Mouse (Mus musculus): ENCODE results near the gene Klhl18.
"Not testable (repeated sequence)": the region's sequence is repeated elsewhere in the genome, so short reads cannot be mapped to it uniquely, and the experiment has no call there.

Gene Klhl18

GRCm38 (mm10) chr9:110410908-110411887, 65.3 kb downstream of the Klhl18 start:
- no peaks in the 10 kb centered on the region for H3K9me3 ChIP-seq (ENCODE audit: low read length)
- no peaks in the 10 kb centered on the region for H3K27me3 ChIP-seq (ENCODE audit: insufficient read depth, low read length)
- H3K4me1 ChIP-seq (replicated peaks; ENCODE audit: low read depth, low read length): peaks cover 28% of the 10 kb centered on the region
- H3K4me3 ChIP-seq (replicated peaks; ENCODE audit: low read length): no peak overlapping the region
- no peaks in the 10 kb centered on the region for H3K36me3 ChIP-seq (ENCODE audit: insufficient read depth, low read length)
- no peak for TF ChIP-seq NANOG (IDR thresholded peaks at IDR 0.05; ENCODE audit: borderline replicate concordance, low read length)
- TF ChIP-seq POU5F1 (IDR thresholded peaks at IDR 0.05; ENCODE audit: borderline replicate concordance, low read length): no peak
- TF ChIP-seq CTCF (conservative IDR thresholded peaks at IDR 0.05; ENCODE audit: low read length): peak; percentile 70

DNA sequence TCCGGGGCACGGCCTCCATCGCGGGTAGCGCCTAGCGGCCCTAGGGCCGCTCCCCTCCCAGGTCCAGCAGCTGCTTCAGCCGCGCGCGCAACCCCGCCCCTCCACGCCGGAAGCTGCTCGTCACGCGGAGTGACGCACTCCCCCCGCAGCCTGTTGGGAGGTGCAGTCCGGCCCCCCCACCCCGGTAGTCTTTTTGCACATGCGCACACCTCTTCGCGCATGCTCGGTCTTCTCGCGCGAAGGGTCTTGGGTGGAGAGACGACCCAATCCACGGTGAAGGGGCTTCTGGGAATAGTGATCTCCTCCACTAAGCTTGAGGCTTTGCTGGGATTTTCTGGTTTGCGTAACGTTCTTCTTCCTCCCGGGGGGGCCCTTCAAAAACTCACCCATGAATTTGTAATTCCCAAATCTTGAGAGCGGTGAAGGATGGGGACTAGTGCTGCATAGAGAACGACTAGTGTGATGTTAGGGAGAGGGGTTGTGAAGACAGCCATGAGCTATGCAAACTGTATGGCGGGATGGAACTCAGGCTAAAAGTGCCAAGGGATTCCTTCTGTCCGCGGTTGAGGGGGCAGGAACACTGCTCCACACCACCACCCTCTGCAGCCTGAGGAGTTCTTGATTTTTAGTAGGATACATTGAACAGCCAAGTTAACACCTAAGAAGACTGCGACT, 68.3 kb downstream of the Klhl18 start, which contains the start of gene Ptpn23:
TSS of gene Ptpn23 (minus strand) at position 115 of the 675 bp plus-strand sequence.
- Histone ChIP-seq H3K9me3 (ENCODE audit: low read length) (no peaks in the 10 kb centered on the region), H3K4me1 (replicated peaks; ENCODE audit: low read depth, low read length) (peaks cover 48% of the 10 kb centered on the region), H3K36me3 (ENCODE audit: insufficient read depth, low read length) (peaks cover 15% of the 10 kb centered on the region), H3K27me3 (ENCODE audit: insufficient read depth, low read length) (no peaks in the 10 kb centered on the region), H3K4me3 (replicated peaks; ENCODE audit: low read length) (peak within 1 kb of the TSS; percentile 98)
- TF ChIP-seq POU5F1 (IDR thresholded peaks at IDR 0.05; ENCODE audit: borderline replicate concordance, low read length) (no peak), NANOG (IDR thresholded peaks at IDR 0.05; ENCODE audit: borderline replicate concordance, low read length) (no peak), CTCF (conservative IDR thresholded peaks at IDR 0.05; ENCODE audit: low read length) (no peak)

GRCm38 (mm10) chr9:110407311-110408098, 69.0 kb downstream of the Klhl18 start:
- peaks cover 20% of the 10 kb centered on the region for H3K36me3 ChIP-seq (ENCODE audit: insufficient read depth, low read length)
- H3K27me3 ChIP-seq (ENCODE audit: insufficient read depth, low read length): no peaks in the 10 kb centered on the region
- peak overlapping the region; percentile 98 for H3K4me3 ChIP-seq (replicated peaks; ENCODE audit: low read length)
- TF ChIP-seq CTCF (conservative IDR thresholded peaks at IDR 0.05; ENCODE audit: low read length): no peak
- TF ChIP-seq POU5F1 (IDR thresholded peaks at IDR 0.05; ENCODE audit: borderline replicate concordance, low read length): no peak
- no peak for TF ChIP-seq NANOG (IDR thresholded peaks at IDR 0.05; ENCODE audit: borderline replicate concordance, low read length)
- no peaks in the 10 kb centered on the region for H3K9me3 ChIP-seq (ENCODE audit: low read length)
- peaks cover 49% of the 10 kb centered on the region for H3K4me1 ChIP-seq (replicated peaks; ENCODE audit: low read depth, low read length)

GRCm38 (mm10) chr9:110403240-110403639, 73.3 kb downstream of the Klhl18 start:
- not testable (repeated sequence) for H3K9me3 ChIP-seq (ENCODE audit: low read length)
- TF ChIP-seq CTCF (conservative IDR thresholded peaks at IDR 0.05; ENCODE audit: low read length): peak; percentile 25; the same call in 1 of the 2 replicates

DNA sequence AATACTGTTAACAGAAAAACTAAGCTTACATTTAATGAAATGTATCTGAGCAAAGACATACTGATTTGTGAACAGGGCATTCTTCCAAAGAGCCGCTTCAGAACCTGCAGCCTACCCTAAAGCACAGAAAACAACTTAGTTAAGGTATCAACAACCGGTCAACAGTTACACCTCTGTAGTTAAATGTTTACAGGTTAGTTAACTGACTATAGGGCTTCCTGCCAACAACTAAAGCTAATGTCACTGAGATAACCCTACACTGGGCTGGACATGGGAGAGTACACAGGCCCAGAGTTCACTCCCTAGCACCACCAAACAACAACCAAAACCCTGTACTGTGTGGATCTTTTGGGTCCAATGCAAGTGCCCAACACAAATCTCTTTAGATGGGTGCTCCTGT, 73.8 kb downstream of the Klhl18 start:
- Histone ChIP-seq H3K4me3 (replicated peaks; ENCODE audit: low read length) (no peak overlapping the region), H3K9me3 (ENCODE audit: low read length) (no peaks in the 10 kb centered on the region), H3K4me1 (replicated peaks; ENCODE audit: low read depth, low read length) (peaks cover 81% of the 10 kb centered on the region), H3K27me3 (ENCODE audit: insufficient read depth, low read length) (no peaks in the 10 kb centered on the region), H3K36me3 (ENCODE audit: insufficient read depth, low read length) (peaks cover 50% of the 10 kb centered on the region)
- TF ChIP-seq POU5F1 (IDR thresholded peaks at IDR 0.05; ENCODE audit: borderline replicate concordance, low read length) (no peak), CTCF (conservative IDR thresholded peaks at IDR 0.05; ENCODE audit: low read length) (no peak), NANOG (IDR thresholded peaks at IDR 0.05; ENCODE audit: borderline replicate concordance, low read length) (no peak)

More at GRCm38 (mm10) chr9:110403240-110403639, 73.3 kb downstream of the Klhl18 start:
- H3K27me3 ChIP-seq (ENCODE audit: insufficient read depth, low read length); H3K4me3 ChIP-seq (replicated peaks; ENCODE audit: low read length): not testable (repeated sequence)
- Histone ChIP-seq H3K4me1 (replicated peaks; ENCODE audit: low read depth, low read length) (peaks cover 77% of the 10 kb centered on the region), H3K36me3 (ENCODE audit: insufficient read depth, low read length) (peaks cover 45% of the 10 kb centered on the region)

DNA sequence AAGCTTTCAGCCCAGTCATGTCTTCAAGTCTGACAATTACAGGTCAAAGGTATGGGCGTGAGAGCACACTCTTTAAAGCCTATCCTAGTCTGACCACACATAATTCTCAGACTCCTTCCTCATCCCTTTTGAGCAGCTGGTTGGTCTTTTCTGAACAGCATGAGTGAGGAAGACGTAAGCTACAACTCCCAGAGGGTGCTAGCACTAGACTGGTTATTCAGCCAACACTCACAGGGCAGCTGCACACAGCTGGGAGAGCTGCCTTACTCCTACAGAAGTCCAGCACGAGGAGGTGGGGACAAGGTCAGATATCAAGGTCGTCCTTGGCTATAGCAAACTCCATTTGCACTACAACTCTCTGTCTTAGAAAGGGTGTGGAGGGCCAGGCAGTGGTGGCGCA, 75.8 kb downstream of the Klhl18 start:
- H3K4me1 ChIP-seq (replicated peaks; ENCODE audit: low read depth, low read length): peaks cover 62% of the 10 kb centered on the region
- peaks cover 65% of the 10 kb centered on the region for H3K36me3 ChIP-seq (ENCODE audit: insufficient read depth, low read length)
- no peaks in the 10 kb centered on the region for H3K27me3 ChIP-seq (ENCODE audit: insufficient read depth, low read length)
- H3K9me3 ChIP-seq (ENCODE audit: low read length): no peaks in the 10 kb centered on the region
- no peak overlapping the region for H3K4me3 ChIP-seq (replicated peaks; ENCODE audit: low read length)
- TF ChIP-seq CTCF (conservative IDR thresholded peaks at IDR 0.05; ENCODE audit: low read length) (no peak), NANOG (IDR thresholded peaks at IDR 0.05; ENCODE audit: borderline replicate concordance, low read length) (no peak), POU5F1 (IDR thresholded peaks at IDR 0.05; ENCODE audit: borderline replicate concordance, low read length) (no peak)

DNA sequence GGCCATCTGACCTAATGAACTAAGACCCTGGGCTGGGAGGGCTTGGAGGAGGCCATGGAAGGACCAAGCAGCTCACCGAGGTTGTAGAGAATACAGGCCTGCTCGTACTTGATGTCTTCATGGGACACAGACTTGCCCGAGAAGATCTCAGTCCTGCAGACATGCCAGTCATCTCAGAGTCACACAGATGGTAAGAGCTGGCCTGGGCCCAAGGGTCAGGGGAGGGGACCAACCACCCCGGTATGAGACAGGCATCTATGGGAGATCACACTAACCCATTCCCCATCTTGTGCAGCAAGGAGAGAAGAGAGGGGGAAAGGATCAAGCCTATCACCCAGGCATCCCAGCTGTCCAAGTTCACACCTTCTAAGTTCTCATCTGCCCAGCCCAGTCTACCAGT, 83.2 kb downstream of the Klhl18 start:
- Histone ChIP-seq H3K27me3 (ENCODE audit: insufficient read depth, low read length) (no peaks in the 10 kb centered on the region), H3K4me1 (replicated peaks; ENCODE audit: low read depth, low read length) (peaks cover 14% of the 10 kb centered on the region), H3K9me3 (ENCODE audit: low read length) (no peaks in the 10 kb centered on the region), H3K4me3 (replicated peaks; ENCODE audit: low read length) (no peak overlapping the region), H3K36me3 (ENCODE audit: insufficient read depth, low read length) (peaks cover 96% of the 10 kb centered on the region)
- TF ChIP-seq NANOG (IDR thresholded peaks at IDR 0.05; ENCODE audit: borderline replicate concordance, low read length) (no peak), POU5F1 (IDR thresholded peaks at IDR 0.05; ENCODE audit: borderline replicate concordance, low read length) (no peak), CTCF (conservative IDR thresholded peaks at IDR 0.05; ENCODE audit: low read length) (no peak)

GRCm38 (mm10) chr9:110390843-110391242, 85.7 kb downstream of the Klhl18 start:
- Histone ChIP-seq H3K27me3 (ENCODE audit: insufficient read depth, low read length) (no peaks in the 10 kb centered on the region), H3K9me3 (ENCODE audit: low read length) (no peaks in the 10 kb centered on the region), H3K4me3 (replicated peaks; ENCODE audit: low read length) (no peak overlapping the region), H3K4me1 (replicated peaks; ENCODE audit: low read depth, low read length) (peaks cover 24% of the 10 kb centered on the region), H3K36me3 (ENCODE audit: insufficient read depth, low read length) (peaks cover 95% of the 10 kb centered on the region)
- TF ChIP-seq POU5F1 (IDR thresholded peaks at IDR 0.05; ENCODE audit: borderline replicate concordance, low read length): no peak

Measured in E14TG2a.4 (cell line).